Mouse (Mus musculus) right cerebral cortex, postnatal 14 days (tissue): ENCODE results near the gene Gm49387.

Experiments used
- DNase-seq: peaks from one replicate; pipeline ENCODE4 v3.0.0; 2022

The Gm49387 gene

DNA sequence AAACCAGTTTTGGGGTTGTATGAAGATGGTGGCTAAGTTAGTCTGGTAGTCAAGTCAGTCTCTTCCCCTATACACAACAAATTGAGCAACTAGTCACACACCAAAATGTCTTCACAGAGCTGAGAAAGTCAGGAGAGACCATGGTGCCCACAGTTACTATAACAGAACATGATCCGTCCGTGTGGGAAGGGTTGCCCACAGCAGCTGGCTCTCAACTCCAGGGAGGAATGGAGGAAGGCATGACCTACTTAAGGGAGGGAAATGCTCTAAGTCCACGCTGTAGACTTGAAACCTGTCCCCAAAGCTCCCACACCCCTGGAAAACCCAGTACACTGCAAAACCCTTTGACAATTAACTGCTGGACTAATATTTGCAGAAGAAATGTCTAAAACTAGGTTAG, 130.4 kb downstream of the Gm49387 start:
- no peak for DNase-seq

DNA sequence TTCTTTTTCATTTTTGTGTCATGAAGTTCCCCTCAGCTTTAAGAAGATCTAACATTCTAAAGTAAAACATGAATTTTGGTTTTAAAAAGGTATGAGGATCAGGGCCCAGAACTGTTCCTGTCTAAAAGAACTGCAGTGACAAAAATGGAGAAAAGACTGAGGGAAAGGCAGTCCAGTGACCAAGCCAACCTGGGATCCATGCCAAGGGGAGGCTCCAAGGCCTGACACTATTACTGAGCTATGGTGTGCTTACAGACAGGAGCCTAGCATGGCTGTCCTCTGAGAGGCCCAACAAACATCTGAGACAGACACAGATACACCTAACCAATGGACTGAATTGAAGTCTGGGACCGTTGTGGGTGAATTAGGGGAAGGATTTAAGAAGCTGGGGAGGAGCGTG, 130.8 kb downstream of the Gm49387 start:
- DNase-seq = no peak

DNA sequence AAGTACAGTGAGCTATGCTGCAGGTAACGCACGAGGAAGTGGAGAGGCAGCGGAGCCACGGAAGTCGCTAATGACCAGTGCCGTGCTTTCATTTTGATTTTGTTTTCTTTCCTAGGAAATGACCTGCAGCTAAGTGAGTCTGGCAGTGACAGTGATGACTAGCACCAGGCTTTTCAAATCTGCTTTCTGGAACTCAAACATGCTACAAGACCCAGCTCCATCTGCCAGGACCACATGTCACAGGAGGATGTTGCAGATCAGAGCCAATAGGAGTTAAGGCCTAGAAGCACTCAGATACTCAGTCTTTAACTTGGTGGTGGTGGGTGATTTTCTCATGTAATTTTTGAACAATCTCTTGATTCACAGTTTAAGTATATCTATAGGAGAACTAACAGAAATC, 134.2 kb downstream of the Gm49387 start:
- no peak for DNase-seq

DNA sequence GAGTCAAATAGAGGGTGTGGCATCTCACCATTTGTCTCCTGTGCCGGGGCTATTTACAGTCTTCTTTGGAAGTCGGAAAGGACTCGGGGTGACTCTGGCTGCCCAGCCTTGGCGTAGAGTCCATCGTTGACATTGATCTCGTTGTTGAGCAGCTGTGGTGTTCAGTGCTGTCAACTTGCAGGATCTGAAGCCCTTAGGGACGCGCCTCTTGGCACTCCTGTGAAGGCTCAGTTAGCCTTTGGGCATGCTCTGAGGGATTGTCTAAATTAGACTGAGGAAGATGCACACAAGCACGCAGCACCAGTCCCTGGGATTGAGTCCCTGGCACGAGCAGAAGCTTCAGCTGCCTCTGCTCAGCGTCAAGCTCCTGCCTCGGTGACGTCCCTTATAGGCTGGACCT, 137.3 kb downstream of the Gm49387 start:
- DNase-seq = no peak
